Mouse (Mus musculus) ES-E14 (cell line): ENCODE measurements around the gene Ltbp1.

ENCODE experiments used
- CHD2 ChIP-seq: IDR thresholded peaks from 2 replicates; pipeline ENCODE4 v1.6.1; 2014; ENCODE audit warnings: mild to moderate bottlenecking, low read depth, low read length, inconsistent platforms
- HCFC1 ChIP-seq: IDR thresholded peaks from 2 replicates; pipeline ENCODE4 v1.6.1; 2012; ENCODE audit warnings: low read length, inconsistent platforms, borderline replicate concordance; ENCODE audit not compliant: insufficient read depth
- ZC3H11A ChIP-seq: IDR thresholded peaks from 2 replicates; pipeline ENCODE4 v1.6.1; 2012; ENCODE audit warnings: low read depth, mild to moderate bottlenecking, inconsistent platforms, low read length, borderline replicate concordance
- ZNF384 ChIP-seq: IDR thresholded peaks from 2 replicates; pipeline ENCODE4 v1.6.1; 2012; ENCODE audit warnings: low read depth, low read length, inconsistent platforms

DNA sequence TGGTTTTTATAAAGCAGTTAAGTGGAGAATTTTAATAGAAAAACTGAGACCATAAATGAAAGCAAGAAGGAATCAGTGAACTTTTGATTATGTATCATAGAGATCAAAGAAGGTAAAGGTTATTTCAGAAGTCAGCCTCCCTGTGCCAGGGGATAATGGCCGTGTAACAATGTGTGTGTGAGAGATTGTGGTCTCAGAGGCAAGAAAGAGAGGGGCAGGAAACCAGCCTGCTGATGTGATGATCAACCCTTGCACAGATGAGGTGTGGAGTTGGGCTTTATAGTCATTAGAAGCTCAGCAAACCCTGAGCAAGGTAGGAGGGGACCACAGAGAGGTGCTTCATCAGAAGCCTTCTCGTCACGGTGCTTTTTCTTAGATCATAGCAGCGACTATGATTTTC, 128.6 kb downstream of the Ltbp1 start:
- TF ChIP-seq ZC3H11A (no peak), CHD2 (no peak), ZNF384 (no peak), HCFC1 (no peak)
